ENCODE assay signal across 25 mouse cellular contexts in the genomic region with DNA sequence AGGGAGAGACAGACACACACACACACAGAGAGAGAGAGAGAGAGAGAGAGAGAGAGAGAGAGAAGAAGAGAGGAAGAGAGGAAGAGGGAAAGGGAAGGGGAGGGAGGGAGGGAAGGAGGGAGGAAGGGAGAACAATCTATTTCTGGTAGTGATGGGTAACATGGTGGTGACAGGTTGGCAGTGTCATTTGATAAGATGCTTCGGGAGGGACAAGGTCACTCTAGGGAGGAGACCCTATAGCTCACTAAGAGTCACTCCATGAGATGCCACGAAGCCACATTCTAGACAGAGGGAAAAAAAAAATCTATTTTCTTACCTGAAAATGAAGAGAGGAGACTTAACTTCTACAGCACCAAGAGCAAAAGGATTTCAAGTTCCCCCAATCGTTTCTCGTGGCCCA. TPM values are rescaled to one million over a fixed set of nuclear protein-coding genes. Genes with fewer than 3 reads are reported as not detected.
DNase-seq lines count a peak whose midpoint lies in the region; ATAC-seq lines count a peak whose summit lies in the region.
"Had no signal": no experiment of that assay in that cellular context is flagged by ENCODE, and none has a peak within 500 bp of the region (broad histone marks: within the 10 kb centered on the region; RNA-seq: fewer than 3 reads in every experiment).

No protein-coding gene starts in this region.

- no peaks in the 10 kb centered on the region for H3K36me3 ChIP-seq in heart, embryonic 10.5 days
- no peaks in the 10 kb centered on the region for H3K36me3 ChIP-seq in heart, embryonic 13.5 days
- no peaks in the 10 kb centered on the region for H3K36me3 ChIP-seq in heart, embryonic 16.5 days (ENCODE audit: control insufficient read depth, insufficient read depth)
- H3K36me3 ChIP-seq: forebrain, embryonic 10.5 days; G1E had no signal

- H3K4me3 ChIP-seq in heart, embryonic 10.5 days, result no peak overlapping the region
- no peak overlapping the region for H3K4me3 ChIP-seq in heart, embryonic 13.5 days
- no peak overlapping the region for H3K4me3 ChIP-seq in heart, embryonic 16.5 days (ENCODE audit: low read length)
- H3K4me3 ChIP-seq: forebrain, embryonic 10.5 days; forebrain, embryonic 13.5 days had no signal

- intact Hi-C loops in heart, postnatal 36 days (cut with DNase I), result no loop called here
- intact Hi-C loops in heart, postnatal 25 days (cut with DNase I), result no loop called here
- intact Hi-C loops in gastrocnemius, postnatal 14 days (cut with DNase I; ENCODE audit: low total_unique reads), result no loop called here

- H3K9ac ChIP-seq in heart, embryonic 13.5 days, result peak overlapping the region; percentile 66
- peak overlapping the region; percentile 55 for H3K9ac ChIP-seq in heart, embryonic 16.5 days (ENCODE audit: low read length)
- H3K9ac ChIP-seq: forebrain, embryonic 13.5 days; hindbrain, embryonic 14.5 days had no signal

- H3K9me3 ChIP-seq in heart, embryonic 10.5 days, result no peaks in the 10 kb centered on the region
- no peaks in the 10 kb centered on the region for H3K9me3 ChIP-seq in heart, embryonic 13.5 days
- H3K9me3 ChIP-seq in heart, embryonic 16.5 days (replicated peaks; ENCODE audit: control insufficient read depth, low read length), result no peaks in the 10 kb centered on the region
- H3K9me3 ChIP-seq: forebrain, embryonic 10.5 days; forebrain, embryonic 13.5 days; G1E had no signal

- DNase-seq in heart, embryonic 10.5 days (ENCODE audit: low spot score), result no peak
- DNase-seq in heart, postnatal 36 days, result no peak
- no peak for DNase-seq in heart, adult 11 months
- no peak for DNase-seq in heart, postnatal 25 days (ENCODE audit: low spot score)
- no peak for DNase-seq in gastrocnemius, postnatal 14 days
- DNase-seq: adrenal gland, postnatal 10 days; adrenal gland, postnatal 36 days; B cell, adult 2 months; cerebellum, adult 18-20 months; cerebellum, adult 9-10 months; gastrocnemius, postnatal 10 days; kidney, adult 18-20 months; kidney, adult 9 months had no signal

- 41% methylated on average over 4 of the region's 4 CpGs for WGBS in heart, embryonic 10.5 days
- WGBS in heart, embryonic 13.5 days, result 31% methylated on average over 4 of the region's 4 CpGs
- WGBS in heart, embryonic 16.5 days, result 47% methylated on average over 4 of the region's 4 CpGs

- H3K27me3 ChIP-seq in heart, embryonic 10.5 days (ENCODE audit: insufficient read depth, poor library complexity, severe bottlenecking), result no peaks in the 10 kb centered on the region
- no peaks in the 10 kb centered on the region for H3K27me3 ChIP-seq in heart, embryonic 13.5 days (replicated peaks)
- H3K27me3 ChIP-seq in heart, embryonic 16.5 days (ENCODE audit: control insufficient read depth, insufficient read depth, low read length), result no peaks in the 10 kb centered on the region
- H3K27me3 ChIP-seq: Patski had no signal

- ATAC-seq in heart, embryonic 13.5 days (ENCODE audit: extremely low read depth, insufficient number of reproducible peaks, low FRiP score, low TSS enrichment), result no peak; the same call in 1 of the 2 replicates
- ATAC-seq in heart, embryonic 16.5 days (replicated peaks; ENCODE audit: extremely low read depth, insufficient read depth, low FRiP score), result peak; percentile 59
- ATAC-seq: forebrain, embryonic 13.5 days; forebrain, embryonic 16.5 days; hindbrain, postnatal 0 days; inflammation-experienced regulatory T-cells, adult 6 months; intestine, embryonic 16.5 days; Patski had no signal

- peaks cover 72% of the 10 kb centered on the region for H3K4me1 ChIP-seq in heart, embryonic 10.5 days
- peaks cover 70% of the 10 kb centered on the region for H3K4me1 ChIP-seq in heart, embryonic 13.5 days
- H3K4me1 ChIP-seq in heart, embryonic 16.5 days (ENCODE audit: control insufficient read depth, insufficient read depth, low read length), result peaks cover 47% of the 10 kb centered on the region

- peak overlapping the region; percentile 22 for H3K4me2 ChIP-seq in heart, embryonic 13.5 days
- H3K4me2 ChIP-seq in heart, embryonic 16.5 days (ENCODE audit: low read depth, low read length), result peak overlapping the region; percentile 19; the same call in 1 of the 2 replicates
- H3K4me2 ChIP-seq: forebrain, embryonic 13.5 days; hindbrain, embryonic 14.5 days had no signal

- peak overlapping the region; percentile 87 for H3K27ac ChIP-seq in heart, embryonic 10.5 days
- H3K27ac ChIP-seq in heart, embryonic 13.5 days (replicated peaks), result peak overlapping the region; percentile 87
- H3K27ac ChIP-seq in heart, embryonic 16.5 days (ENCODE audit: low read length), result peak overlapping the region; percentile 84
- H3K27ac ChIP-seq: forebrain, embryonic 10.5 days; forebrain, embryonic 13.5 days; hindbrain, embryonic 14.5 days; hindbrain, postnatal 0 days had no signal

RNA-seq across cellular contexts. Expression of a gene that starts 12.5 kb away (rescaled TPM):
- polyA plus RNA-seq in heart, embryonic 10.5 days (2016; fragmentation: Nextera tagmentation; extraction: Ambion mirVana), result 23.3 and 27.7 TPM in 2 replicates
- total RNA-seq in heart, postnatal 36 days (2021), result 10 to 100 TPM; 42.4 to 52.9 TPM
- polyA plus RNA-seq in heart, embryonic 13.5 days (2015; fragmentation: Nextera tagmentation; extraction: Ambion mirVana), result 25.3 and 26.1 TPM in 2 replicates
- 33.9 and 34.2 TPM in 2 replicates for polyA plus RNA-seq in heart, embryonic 16.5 days (2015; fragmentation: Nextera tagmentation; extraction: Ambion mirVana)
- total RNA-seq in heart, postnatal 25 days (2021), result 10 to 100 TPM; 53.0 to 60.1 TPM
- total RNA-seq in gastrocnemius, postnatal 14 days (2021), result 10 to 100 TPM; 26.2 to 39.3 TPM
- polyA plus RNA-seq: G1E had no signal

RNA-seq across cellular contexts. Expression of a gene that starts 14.7 kb away (rescaled TPM):
- polyA plus RNA-seq in heart, embryonic 10.5 days (2016; fragmentation: Nextera tagmentation; extraction: Ambion mirVana), result 21.9 and 25.4 TPM in 2 replicates
- total RNA-seq in heart, postnatal 36 days (2021), result under 1 TPM; 0.68 to 0.92 TPM
- 18.6 and 19.9 TPM in 2 replicates for polyA plus RNA-seq in heart, embryonic 13.5 days (2015; fragmentation: Nextera tagmentation; extraction: Ambion mirVana)
- polyA plus RNA-seq in heart, embryonic 16.5 days (2015; fragmentation: Nextera tagmentation; extraction: Ambion mirVana), result 15.9 and 17.7 TPM in 2 replicates
- total RNA-seq in heart, postnatal 25 days (2021), result under 1 TPM; 0.75 to 0.87 TPM
- 1 to 10 TPM; 1.6 to 2.0 TPM for total RNA-seq in gastrocnemius, postnatal 14 days (2021)

RNA-seq across cellular contexts. Expression of a gene that starts 48.2 kb away (rescaled TPM):
- 905 and 1,263 TPM in 2 replicates for polyA plus RNA-seq in heart, embryonic 10.5 days (2016; fragmentation: Nextera tagmentation; extraction: Ambion mirVana)
- 1,000 to 10,000 TPM; 2,107 to 2,284 TPM for total RNA-seq in heart, postnatal 36 days (2021)
- 1,256 and 1,437 TPM in 2 replicates for polyA plus RNA-seq in heart, embryonic 13.5 days (2015; fragmentation: Nextera tagmentation; extraction: Ambion mirVana)
- 1,973 and 1,982 TPM in 2 replicates for polyA plus RNA-seq in heart, embryonic 16.5 days (2015; fragmentation: Nextera tagmentation; extraction: Ambion mirVana)
- total RNA-seq in heart, postnatal 25 days (2021), result 1,000 to 10,000 TPM; 2,113 to 2,237 TPM
- 100 to 1,000 TPM in 1 of 2 experiments, 10 to 100 TPM in 1; 68.0 to 312 TPM for total RNA-seq in gastrocnemius, postnatal 14 days (2021)
- total RNA-seq: adrenal gland, postnatal 36 days; G1E; hindbrain, postnatal 0 days had no signal
- polyA plus RNA-seq: forebrain, embryonic 10.5 days; forebrain, embryonic 13.5 days; forebrain, embryonic 16.5 days; G1E; hindbrain, embryonic 11.5 days; hindbrain, embryonic 14.5 days; hindbrain, postnatal 0 days; inflammation-experienced regulatory T-cells, adult 6 months; Patski had no signal

Comparison
In these comparisons a context has a peak if more than half of its experiments do, and no peak if none do; other contexts are left out.
1. RNA of a gene that starts 48.2 kb away (total RNA-seq): 2,107 to 2,284 TPM in heart, postnatal 36 days and 2,113 to 2,237 TPM in heart, postnatal 25 days; 68.0 to 312 TPM in gastrocnemius, postnatal 14 days; every median in the first group is over 4 times any median in the second.
2. Peak in every context shown above with its lines, with median percentiles within 50 percentile points of each other: H3K27ac ChIP-seq.